Mouse (Mus musculus) small intestine, adult 2 months (tissue): ENCODE measurements around the gene Fank1. TPM values are rescaled to one million over a fixed set of nuclear protein-coding genes. Genes with fewer than 3 reads are reported as not detected.
"Not testable (repeated sequence)": the region's sequence is repeated elsewhere in the genome, so short reads cannot be mapped to it uniquely, and the experiment has no call there.

Experiments
- H3K27ac ChIP-seq: fragments of 200-500 bp; 2 replicates; pipeline ENCODE4 v1.5.1; 2012; ENCODE audit warnings: low read depth, low read length, control low read depth, inconsistent platforms; ENCODE audit not compliant: insufficient read depth
- H3K27me3 ChIP-seq: fragments of 200-500 bp; 2 replicates; pipeline ENCODE4 v1.6.1; 2012; ENCODE audit warnings: mild to moderate bottlenecking, moderate library complexity, low read length, inconsistent platforms; ENCODE audit not compliant: control insufficient read depth, insufficient read depth
- H3K36me3 ChIP-seq: fragments of 200-500 bp; 2 replicates; pipeline ENCODE4 v1.6.1; 2012; ENCODE audit warnings: mild to moderate bottlenecking, low read length, control low read depth, inconsistent platforms; ENCODE audit not compliant: control insufficient read depth, insufficient read depth
- H3K4me1 ChIP-seq: fragments of 200-500 bp; 2 replicates; pipeline ENCODE4 v1.6.1; 2012; ENCODE audit warnings: low read length, inconsistent platforms, mixed read lengths; ENCODE audit not compliant: control insufficient read depth, insufficient read depth, insufficient read length
- H3K4me3 ChIP-seq: fragments of 200-500 bp; 2 replicates; pipeline ENCODE4 v1.5.1; 2012; ENCODE audit warnings: low read depth, mild to moderate bottlenecking, control low read depth, inconsistent platforms, low read length, moderate library complexity
- CTCF ChIP-seq: fragments of 200-500 bp; IDR thresholded peaks from 2 replicates; pipeline ENCODE4 v1.5.1; 2012; ENCODE audit warnings: low read depth, mild to moderate bottlenecking, control low read depth, inconsistent platforms, low read length, moderate library complexity, mixed read lengths; ENCODE audit not compliant: insufficient replicate concordance, insufficient read length; ENCODE audit errors: extremely low read depth
- POLR2A ChIP-seq: fragments of 200-500 bp; IDR thresholded peaks from 2 replicates; pipeline ENCODE4 v1.6.1; 2012; ENCODE audit warnings: low read depth, mild to moderate bottlenecking, control low read depth, inconsistent platforms, low read length, moderate library complexity
- WGBS: fragments of 180-500 bp; shearing (Covaris S2); methylation state at CpG from one replicate; pipeline ENCODE4 v1.1.7; 2018; 5-methylcytosine and 5-hydroxymethylcytosine counted together
- polyA plus RNA-seq: library from polyadenylated mRNA; depleted of rRNA; stranded (reverse); fragments of >200 nt; gene quantifications from 2 replicates; pipeline ENCODE4 v1.2.3, GENCODE M21; 2012

Fank1 gene
- polyA plus RNA-seq, 1 experiment, result 0.18 TPM

- Histone ChIP-seq H3K4me3 (no peak overlapping the region), H3K27ac (no peak overlapping the region), H3K36me3 (no peaks in the 10 kb centered on the region), H3K4me1 (no peaks in the 10 kb centered on the region), H3K27me3 (no peaks in the 10 kb centered on the region)
- TF ChIP-seq POLR2A (no peak), CTCF (no peak)
- 58% methylated on average over 5 of the region's 5 CpGs for WGBS
Measured at GRCm38 (mm10) chr7:133872701-133873100, 96.0 kb downstream of the Fank1 start.

GRCm38 (mm10) chr7:133876139-133876538 lies 99.5 kb downstream of the Fank1 start:
- H3K36me3 ChIP-seq, result no peaks in the 10 kb centered on the region
- H3K4me3 ChIP-seq, result no peak overlapping the region
- no peaks in the 10 kb centered on the region for H3K4me1 ChIP-seq
- H3K27ac ChIP-seq, result no peak overlapping the region
- TF ChIP-seq CTCF (no peak), POLR2A (no peak)
- H3K27me3 ChIP-seq, result no peaks in the 10 kb centered on the region
- 71% methylated on average over 3 of the region's 3 CpGs for WGBS

GRCm38 (mm10) chr7:133876646-133877342 lies 100.1 kb downstream of the Fank1 start:
- no peak for TF ChIP-seq CTCF
- no peak for TF ChIP-seq POLR2A
- no peaks in the 10 kb centered on the region for H3K4me1 ChIP-seq
- no peaks in the 10 kb centered on the region for H3K27me3 ChIP-seq
- no peak overlapping the region for H3K27ac ChIP-seq
- 77% methylated on average over 17 of the region's 17 CpGs for WGBS
- no peaks in the 10 kb centered on the region for H3K36me3 ChIP-seq
- H3K4me3 ChIP-seq, result no peak overlapping the region

GRCm38 (mm10) chr7:133879761-133880160 lies 103.1 kb downstream of the Fank1 start:
- WGBS, result 95% methylated on average over 8 of the region's 8 CpGs
- no peaks in the 10 kb centered on the region for H3K27me3 ChIP-seq
- no peaks in the 10 kb centered on the region for H3K36me3 ChIP-seq
- no peak overlapping the region for H3K4me3 ChIP-seq
- TF ChIP-seq POLR2A, result no peak
- H3K4me1 ChIP-seq, result no peaks in the 10 kb centered on the region
- H3K27ac ChIP-seq, result no peak overlapping the region

- H3K27ac ChIP-seq, H3K4me1 ChIP-seq, H3K4me3 ChIP-seq, H3K27me3 ChIP-seq, H3K36me3 ChIP-seq: not testable (repeated sequence)
- 57% methylated on average over 5 of the region's 9 CpGs for WGBS
Measured at GRCm38 (mm10) chr7:133884759-133885431, 108.2 kb downstream of the Fank1 start.

GRCm38 (mm10) chr7:133888926-133889920 lies 112.6 kb downstream of the Fank1 start:
- Histone ChIP-seq H3K4me1 (no peaks in the 10 kb centered on the region), H3K27ac (no peak overlapping the region), H3K4me3 (no peak overlapping the region), H3K27me3 (no peaks in the 10 kb centered on the region), H3K36me3 (no peaks in the 10 kb centered on the region)
- TF ChIP-seq CTCF (no peak), POLR2A (no peak)
- 75% methylated on average over 19 of the region's 19 CpGs for WGBS

GRCm38 (mm10) chr7:133889986-133890385 lies 113.3 kb downstream of the Fank1 start:
- Histone ChIP-seq H3K27me3 (no peaks in the 10 kb centered on the region), H3K36me3 (no peaks in the 10 kb centered on the region), H3K27ac (no peak overlapping the region), H3K4me1 (no peaks in the 10 kb centered on the region), H3K4me3 (no peak overlapping the region)
- TF ChIP-seq POLR2A (no peak), CTCF (no peak)
- 82% methylated on average over 4 of the region's 4 CpGs for WGBS
